Mouse (Mus musculus): ENCODE results near the gene Prss41.
A peak's percentile ranks its signal among the peaks of the same experiment; 100 is the strongest.

The Prss41 gene

GRCm38 (mm10) chr17:23828271-23829001, 15.5 kb downstream of the Prss41 start:
- DNase-seq (ENCODE audit: low spot score in 2 of 2), result peak; percentile 67 to 75

- no peak for DNase-seq (ENCODE audit: low spot score in 2 of 2)
Measured at GRCm38 (mm10) chr17:23825591-23825990, 18.4 kb downstream of the Prss41 start.

DNA sequence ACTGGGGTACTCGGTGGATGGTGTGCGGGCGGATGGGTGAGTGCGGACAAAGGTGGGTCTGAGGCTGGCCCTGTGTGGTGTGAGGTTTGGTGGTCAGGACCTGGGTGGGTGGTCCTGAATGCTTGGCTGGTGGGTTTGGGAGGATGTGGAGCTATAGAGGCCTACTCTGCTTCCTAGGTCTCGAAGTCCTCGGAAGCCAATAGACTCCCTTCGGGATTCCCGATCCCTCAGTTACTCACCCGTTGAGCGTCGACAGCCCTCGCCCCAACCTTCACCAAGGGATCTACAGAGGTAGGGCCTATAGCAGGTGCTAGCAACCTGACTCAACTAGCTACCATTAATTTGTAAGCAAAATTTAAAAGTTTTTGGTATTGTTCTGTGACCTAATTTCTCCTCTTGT, 20.4 kb downstream of the Prss41 start:
- no peak for DNase-seq (ENCODE audit: low spot score in 2 of 2)

DNA sequence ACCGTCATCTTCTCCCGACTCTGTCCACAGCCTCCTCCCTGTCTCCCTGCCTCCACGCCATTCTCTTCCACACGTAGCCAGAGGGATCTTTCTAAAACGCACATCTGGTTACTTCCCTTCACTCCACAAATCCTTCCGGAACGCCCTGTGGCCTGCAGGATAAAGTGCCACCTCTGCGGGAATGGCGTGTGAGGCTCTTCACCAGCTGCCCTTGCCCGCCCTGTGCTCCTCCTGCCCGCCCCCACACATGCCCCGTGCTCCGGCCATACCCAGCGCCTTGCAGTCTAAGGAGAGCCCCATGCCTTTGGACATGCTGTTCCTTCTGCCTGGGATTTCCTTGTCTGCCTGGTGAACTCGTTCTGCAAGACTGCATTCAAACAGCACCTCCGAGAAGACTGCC, 21.0 kb downstream of the Prss41 start:
- no peak for DNase-seq (ENCODE audit: low spot score in 2 of 2)

GRCm38 (mm10) chr17:23822094-23822493, 21.9 kb downstream of the Prss41 start:
- no peak for DNase-seq (ENCODE audit: low spot score in 2 of 2)

DNA sequence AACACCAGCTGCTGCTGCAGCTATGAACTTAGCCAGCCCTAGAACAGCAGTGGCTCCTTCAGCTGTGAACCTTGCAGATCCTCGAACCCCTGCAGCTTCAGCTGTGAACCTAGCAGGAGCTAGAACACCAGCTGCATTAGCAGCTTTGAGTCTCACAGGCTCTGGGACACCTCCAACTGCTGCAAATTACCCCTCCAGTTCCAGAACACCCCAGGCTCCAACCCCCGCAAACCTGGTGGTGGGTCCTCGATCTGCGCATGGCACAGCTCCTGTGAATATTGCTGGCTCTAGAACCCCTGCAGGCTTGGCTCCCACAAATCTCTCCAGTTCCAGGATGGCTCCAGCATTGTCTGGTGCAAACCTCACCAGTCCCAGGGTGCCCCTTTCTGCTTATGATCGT, 23.2 kb downstream of the Prss41 start:
- no peak for DNase-seq (ENCODE audit: low spot score in 2 of 2)

- DNase-seq (ENCODE audit: low spot score in 2 of 2), result no peak
Measured at GRCm38 (mm10) chr17:23819235-23819634, 24.7 kb downstream of the Prss41 start.

DNA sequence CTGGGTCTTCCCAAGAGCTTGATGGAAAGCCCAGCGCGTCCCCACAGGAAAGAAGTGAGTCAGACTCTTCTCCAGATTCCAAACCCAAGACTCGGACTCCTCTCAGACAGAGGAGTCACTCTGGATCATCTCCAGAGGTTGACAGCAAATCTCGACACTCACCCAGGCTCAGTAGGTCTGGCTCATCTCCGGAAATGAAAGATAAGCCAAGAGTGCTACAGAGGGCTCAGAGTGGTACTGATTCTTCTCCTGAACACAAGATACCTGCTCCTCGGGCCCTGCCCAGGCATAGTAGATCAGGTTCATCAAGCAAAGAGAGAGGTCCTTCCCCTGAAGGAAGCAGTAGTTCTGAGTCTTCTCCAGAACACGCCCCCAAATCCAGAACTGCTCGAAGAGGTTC, 25.4 kb downstream of the Prss41 start:
- DNase-seq (ENCODE audit: low spot score in 2 of 2), result no peak

- no peak for DNase-seq (ENCODE audit: low spot score in 2 of 2)
Measured at GRCm38 (mm10) chr17:23815641-23816040, 28.3 kb downstream of the Prss41 start.

DNA sequence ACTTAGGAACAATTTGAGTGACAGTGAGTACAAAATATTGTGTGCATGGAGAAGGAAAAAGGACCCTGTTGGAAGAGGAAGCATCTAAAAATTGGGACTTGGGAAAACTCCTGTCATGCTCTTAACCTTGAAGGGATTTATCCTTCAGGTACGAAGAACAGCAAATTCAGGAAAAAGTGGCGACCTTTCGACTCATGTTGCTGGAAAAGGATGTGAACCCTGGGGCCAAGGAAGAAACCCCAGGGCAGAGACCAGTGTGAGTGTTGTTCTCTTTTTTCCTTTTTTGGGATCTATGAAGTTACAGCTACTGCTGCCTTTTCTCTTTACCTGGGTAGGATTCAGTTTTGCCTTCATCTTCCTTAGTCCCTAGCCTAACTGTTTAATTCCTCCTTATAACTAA, 36.1 kb downstream of the Prss41 start:
- DNase-seq (ENCODE audit: low spot score in 2 of 2), result no peak

- DNase-seq (ENCODE audit: low spot score in 2 of 2), result no peak
Measured at GRCm38 (mm10) chr17:23806867-23807266, 37.1 kb downstream of the Prss41 start.

DNA sequence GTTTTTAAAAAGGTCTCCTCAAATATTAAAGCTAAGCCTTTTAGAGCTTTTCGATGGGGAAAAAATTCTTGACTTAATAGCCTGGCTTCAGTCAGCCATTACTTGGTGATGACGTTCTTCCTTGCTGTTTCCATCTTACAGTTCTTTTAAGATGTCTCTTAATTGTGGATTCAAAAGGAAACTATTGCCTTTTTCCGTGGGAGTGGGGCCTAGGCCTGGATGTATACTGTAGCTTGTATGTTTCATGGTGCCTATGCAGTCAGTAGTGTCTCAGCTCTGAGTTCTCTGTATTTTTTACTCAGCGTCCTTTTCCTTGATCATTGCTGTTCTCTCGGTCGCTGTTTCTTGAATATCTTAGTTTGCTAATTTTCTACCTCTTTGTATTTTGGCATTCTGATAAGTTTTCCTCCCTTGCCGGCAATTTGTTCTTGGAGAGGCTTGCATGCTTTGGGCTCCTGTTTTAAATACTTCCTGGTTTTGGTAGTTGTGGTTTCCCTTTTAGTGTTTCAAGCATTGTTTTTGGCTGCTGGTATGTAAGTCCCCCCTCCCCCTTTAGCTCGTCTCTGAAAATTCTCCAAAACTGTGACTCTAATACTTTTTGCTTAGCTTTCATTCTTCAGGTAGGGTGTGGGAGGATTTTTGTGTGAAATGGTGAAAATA, 39.4 kb downstream of the Prss41 start:
- no peak for DNase-seq (ENCODE audit: low spot score in 2 of 2)

- peak; percentile 81 to 88 for DNase-seq (ENCODE audit: low spot score in 2 of 2)
Measured at GRCm38 (mm10) chr17:23803366-23804041, 40.5 kb downstream of the Prss41 start.

DNA sequence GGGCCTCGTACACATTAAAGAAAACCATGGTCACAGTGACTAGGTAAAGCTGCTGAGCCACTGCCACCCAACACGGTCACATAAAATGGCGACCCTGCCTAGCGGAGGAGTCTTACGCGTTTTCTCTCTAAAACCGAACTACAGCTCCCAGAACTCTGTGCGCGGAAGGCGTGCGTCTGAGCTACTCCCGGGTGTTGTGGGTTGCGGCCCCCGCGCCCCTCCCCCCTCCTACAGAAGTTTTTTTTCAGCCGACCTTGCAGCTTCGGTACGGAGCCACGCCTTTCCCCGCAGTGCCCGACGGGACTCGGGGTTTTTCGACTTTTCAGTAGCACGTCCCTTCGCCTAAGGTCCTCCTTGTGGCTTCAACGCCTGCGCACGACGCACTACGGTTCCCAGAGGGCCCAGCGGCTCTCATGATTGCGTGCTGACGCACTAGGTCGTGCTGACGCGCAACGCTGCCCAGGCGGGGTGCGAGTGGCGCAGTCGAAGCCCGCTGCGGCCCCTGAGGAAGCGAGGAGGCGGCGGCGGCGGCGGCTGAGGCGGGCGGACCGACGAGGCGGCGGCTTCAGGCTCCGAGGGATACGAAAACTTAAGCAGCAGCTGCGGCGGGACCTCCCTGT, 41.1 kb downstream of the Prss41 start:
- DNase-seq (ENCODE audit: low spot score in 2 of 2), result peak; percentile 99

DNA sequence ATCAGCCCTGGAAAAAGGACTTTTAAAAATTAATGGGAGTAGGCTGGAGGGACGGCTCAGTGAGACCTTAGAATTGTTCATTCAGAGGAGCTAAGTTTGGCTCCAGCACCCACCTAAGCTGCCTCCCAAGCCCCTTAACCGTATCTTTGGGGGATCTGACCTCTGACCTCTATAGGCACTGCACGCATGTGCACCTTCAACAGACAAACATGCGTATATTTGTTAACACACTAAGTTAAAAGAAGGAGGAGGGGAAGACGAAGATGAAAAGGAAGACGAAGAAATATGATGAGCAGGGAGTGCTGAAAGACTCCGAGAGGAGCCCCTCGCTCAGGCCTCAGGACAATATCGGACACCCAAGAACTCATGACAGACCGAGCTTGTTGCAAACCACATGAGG, 42.3 kb downstream of the Prss41 start:
- DNase-seq (ENCODE audit: low spot score in 2 of 2), result peak in 1 of 2 experiments; percentile 19

- peak in 1 of 2 experiments; percentile 2 for DNase-seq (ENCODE audit: low spot score in 2 of 2)
Measured at GRCm38 (mm10) chr17:23797316-23797715, 46.7 kb downstream of the Prss41 start.

GRCm38 (mm10) chr17:23795323-23795722, 48.6 kb downstream of the Prss41 start:
- DNase-seq (ENCODE audit: low spot score in 2 of 2), result peak in 1 of 2 experiments; percentile 16

- peak in 1 of 2 experiments; percentile 30 for DNase-seq (ENCODE audit: low spot score in 2 of 2)
Measured at GRCm38 (mm10) chr17:23791079-23791357, 53.0 kb downstream of the Prss41 start.

GRCm38 (mm10) chr17:23790269-23791078, 53.5 kb downstream of the Prss41 start, which contains the start of gene Srrm2:
Gene Srrm2, plus strand, starts transcription at chr17:23790532.
- DNase-seq (ENCODE audit: low spot score in 2 of 2), result peak; percentile 70 to 71

DNA sequence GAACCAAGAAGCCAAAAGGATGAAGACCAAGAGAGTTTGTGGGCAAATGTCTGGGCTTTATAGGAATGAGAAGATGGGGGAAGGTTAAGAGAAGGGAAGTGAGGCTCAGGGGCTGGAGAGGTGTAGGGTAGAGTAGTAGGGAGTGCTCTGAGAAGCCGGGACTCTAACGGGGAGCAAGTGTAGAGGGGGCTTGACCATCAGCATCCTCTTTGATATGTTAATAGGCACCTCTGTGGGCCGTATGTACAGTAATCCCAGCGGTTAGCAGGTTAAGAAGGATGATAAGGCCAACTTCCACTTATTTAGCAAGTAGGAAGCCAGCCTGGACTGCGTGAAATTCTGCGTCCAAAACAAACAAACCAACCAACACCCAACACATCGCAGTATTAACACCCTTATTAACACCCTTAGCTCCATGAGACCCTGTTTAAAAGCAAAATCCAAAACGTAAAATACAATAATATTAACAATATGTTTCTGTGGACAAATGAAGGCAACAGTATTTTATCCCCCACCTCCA, 54.2 kb downstream of the Prss41 start:
- DNase-seq (ENCODE audit: low spot score in 2 of 2), result no peak

GRCm38 (mm10) chr17:23788973-23789372, 55.0 kb downstream of the Prss41 start:
- DNase-seq (ENCODE audit: low spot score in 2 of 2), result no peak
